Mouse (Mus musculus) kidney, postnatal 25 days (tissue): ENCODE measurements around the gene 1700067P10Rik.

Experiments used
- DNase-seq, 2 experiments: peaks; one replicate each; pipeline ENCODE4 v3.0.0; 2021; ENCODE audit warnings: mixed read lengths in 2 of 2

Gene 1700067P10Rik

GRCm38 (mm10) chr17:48097011-48097742, 8.1 kb downstream of the 1700067P10Rik start:
- peak; percentile 43 to 49 for DNase-seq

DNA sequence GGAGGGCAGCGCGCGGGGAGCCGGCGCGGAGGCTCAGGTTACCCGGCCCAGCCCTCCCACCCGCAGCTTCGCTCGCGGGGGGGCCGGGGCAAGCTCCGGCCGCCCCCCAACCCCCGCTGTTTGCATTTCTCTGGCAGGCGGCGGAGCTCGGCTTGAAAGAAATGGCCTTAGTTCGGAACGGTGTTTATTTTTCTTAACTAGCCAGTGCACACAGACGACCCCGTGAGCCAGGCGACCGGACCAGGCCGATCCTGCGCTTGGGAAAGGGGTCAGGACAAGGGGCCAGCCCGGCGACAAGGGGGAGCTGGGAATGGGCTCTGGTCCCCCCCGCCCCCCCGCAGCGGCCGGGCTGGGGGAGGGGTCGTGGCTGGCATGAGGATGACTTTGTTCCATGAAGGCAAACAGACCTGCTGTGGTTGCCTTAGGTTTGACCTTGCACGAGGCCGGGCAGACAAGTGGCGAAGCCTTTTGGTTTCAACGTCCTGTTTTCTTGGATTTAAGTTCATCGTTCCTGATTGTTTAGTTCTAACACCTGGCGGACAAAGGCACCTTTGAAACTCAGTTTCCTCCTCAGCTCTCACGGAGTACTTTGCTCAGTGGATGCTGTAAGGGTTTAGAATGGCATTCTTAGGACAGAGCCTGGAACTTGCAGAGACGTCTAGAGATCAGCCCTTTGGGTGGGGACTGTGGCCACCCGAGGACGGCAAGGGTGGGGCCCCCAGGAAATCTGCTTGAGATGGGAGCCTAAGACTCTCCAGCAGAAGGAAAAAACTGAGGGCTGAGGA, 8.8 kb downstream of the 1700067P10Rik start:
- DNase-seq, result peak in 1 of 2 experiments; percentile 37

GRCm38 (mm10) chr17:48098528-48098890, 9.4 kb downstream of the 1700067P10Rik start:
- DNase-seq, result no peak

DNA sequence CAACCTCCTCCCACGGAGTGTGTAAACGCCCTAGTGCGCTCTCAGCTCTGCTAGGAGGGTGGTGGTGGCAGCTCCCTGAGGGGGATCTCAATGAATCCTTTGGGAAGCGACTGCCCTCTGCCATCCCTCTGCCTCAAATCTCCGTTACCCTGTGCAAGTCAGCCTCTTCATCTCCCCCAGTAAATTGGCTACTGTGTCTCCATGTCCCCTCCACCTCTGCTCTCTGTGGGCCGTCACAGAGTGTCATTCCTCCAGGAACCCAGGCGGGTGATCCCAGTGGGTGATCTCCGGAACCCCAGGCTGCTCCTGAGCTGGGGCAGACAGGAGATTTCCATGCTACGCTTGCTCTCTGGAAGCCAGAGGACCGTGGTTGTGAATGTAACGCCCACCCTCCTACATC, 10.2 kb downstream of the 1700067P10Rik start:
- DNase-seq, result no peak

- DNase-seq, result peak; percentile 83 to 85
Measured at GRCm38 (mm10) chr17:48100441-48101417, 11.6 kb downstream of the 1700067P10Rik start.

GRCm38 (mm10) chr17:48107333-48107732, 18.2 kb downstream of the 1700067P10Rik start:
- no peak for DNase-seq

GRCm38 (mm10) chr17:48107862-48108261, 18.7 kb downstream of the 1700067P10Rik start:
- no peak for DNase-seq

GRCm38 (mm10) chr17:48108520-48108919, 19.4 kb downstream of the 1700067P10Rik start:
- no peak for DNase-seq

- peak in 1 of 2 experiments; percentile 51 for DNase-seq
Measured at GRCm38 (mm10) chr17:48110547-48111287, 21.6 kb downstream of the 1700067P10Rik start.

GRCm38 (mm10) chr17:48118570-48118969, 29.5 kb downstream of the 1700067P10Rik start:
- no peak for DNase-seq

- DNase-seq, result peak; percentile 65 to 84
Measured at GRCm38 (mm10) chr17:48119656-48120055, 30.5 kb downstream of the 1700067P10Rik start.

DNA sequence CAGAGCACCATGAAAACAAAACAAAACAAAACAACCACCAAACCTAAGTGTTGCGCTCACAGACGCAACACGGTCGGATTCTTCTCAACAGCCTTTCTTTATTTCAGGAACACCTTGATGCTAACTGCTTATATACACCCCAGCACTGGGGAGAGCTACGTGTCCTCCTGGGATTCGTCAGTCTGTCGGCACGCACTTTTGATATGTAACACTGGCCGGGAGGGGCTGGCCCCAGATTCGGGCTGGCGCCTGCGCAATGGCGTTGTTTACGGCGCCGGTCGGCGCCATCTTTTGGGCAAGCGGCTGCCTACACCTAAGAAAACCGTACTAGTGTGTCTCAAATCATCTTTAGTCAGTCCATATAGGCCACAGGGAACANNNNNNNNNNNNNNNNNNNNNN, 31.3 kb downstream of the 1700067P10Rik start:
- DNase-seq, result no peak

DNA sequence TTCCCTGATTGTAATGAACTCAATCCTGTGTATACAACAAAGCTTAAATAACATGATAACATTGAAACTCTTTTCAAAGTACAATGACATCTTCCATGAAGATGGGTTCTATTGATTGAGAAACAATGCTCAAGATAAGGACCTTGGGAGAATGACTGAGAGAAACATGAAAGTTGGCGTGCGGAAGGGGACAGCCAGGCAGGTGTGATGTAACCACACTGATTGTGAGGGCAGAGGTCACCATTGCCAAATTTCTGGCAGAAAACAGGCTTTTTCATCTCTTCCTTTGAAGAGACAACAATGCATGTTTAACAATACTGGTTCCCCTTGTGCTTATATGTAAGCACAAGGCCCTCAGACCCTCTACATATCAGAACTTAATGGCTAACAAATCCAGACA, 43.7 kb downstream of the 1700067P10Rik start:
- DNase-seq, result no peak
